ENCODE assay signal across 17 mouse cellular contexts in the genomic region with DNA sequence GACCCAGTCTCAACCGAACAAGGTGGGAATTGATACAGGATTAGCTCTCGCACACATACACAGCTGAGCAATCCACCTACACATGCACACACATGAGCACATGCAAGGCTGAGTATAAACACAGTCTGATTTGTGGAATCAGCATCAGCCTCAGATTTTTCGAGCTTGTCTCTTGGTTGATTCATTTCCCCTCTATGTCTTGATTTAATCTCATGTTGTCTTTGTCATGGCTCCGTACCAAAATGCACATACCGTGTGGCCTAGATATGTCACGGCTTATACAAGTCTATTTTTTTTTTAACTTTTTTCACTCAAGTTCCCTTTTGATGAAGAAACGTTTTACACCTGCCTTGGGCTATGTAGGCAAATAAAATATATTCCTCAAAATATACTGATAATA.
DNase-seq lines count a peak whose midpoint lies in the region; ATAC-seq and TF ChIP-seq lines count a peak whose summit lies in the region.
"Had no signal": no experiment of that assay in that cellular context is flagged by ENCODE, and none has a peak within 500 bp of the region (broad histone marks: within the 10 kb centered on the region; RNA-seq: fewer than 3 reads in every experiment).

No protein-coding gene starts in this region.

- H3K9ac ChIP-seq in forebrain, embryonic 15.5 days (replicated peaks): no peak overlapping the region
- H3K9ac ChIP-seq in forebrain, embryonic 13.5 days: no peak overlapping the region
- no peak overlapping the region for H3K9ac ChIP-seq in forebrain, postnatal 0 days
- H3K9ac ChIP-seq: embryonic facial prominence, embryonic 12.5 days had no signal

- WGBS in forebrain, embryonic 15.5 days: 75% methylated on average over 7 of the region's 7 CpGs
- 84% methylated on average over 7 of the region's 7 CpGs for WGBS in forebrain, embryonic 13.5 days
- WGBS in forebrain, postnatal 0 days: 57% methylated on average over 7 of the region's 7 CpGs
- WGBS in forebrain, embryonic 10.5 days: 94% methylated on average over 7 of the region's 7 CpGs

- H3K27me3 ChIP-seq in forebrain, embryonic 15.5 days: no peaks in the 10 kb centered on the region
- no peaks in the 10 kb centered on the region for H3K27me3 ChIP-seq in forebrain, embryonic 13.5 days
- H3K27me3 ChIP-seq in forebrain, postnatal 0 days (ENCODE audit: insufficient read depth, low read length): no peaks in the 10 kb centered on the region
- no peaks in the 10 kb centered on the region for H3K27me3 ChIP-seq in forebrain, embryonic 10.5 days (ENCODE audit: poor library complexity, severe bottlenecking)
- H3K27me3 ChIP-seq: embryonic facial prominence, embryonic 12.5 days had no signal

- H3K4me1 ChIP-seq in forebrain, embryonic 15.5 days: peaks cover 26% of the 10 kb centered on the region
- H3K4me1 ChIP-seq in forebrain, embryonic 13.5 days: peaks cover 15% of the 10 kb centered on the region
- H3K4me1 ChIP-seq in forebrain, postnatal 0 days (ENCODE audit: insufficient read depth): no peaks in the 10 kb centered on the region; the same call in 1 of the 2 replicates
- peaks cover 25% of the 10 kb centered on the region for H3K4me1 ChIP-seq in forebrain, embryonic 10.5 days

- no peak for DNase-seq in forebrain, postnatal 0 days
- DNase-seq in forebrain, embryonic 10.5 days (ENCODE audit: extremely low spot score, low spot score): no peak
- peak; percentile 55 for DNase-seq in retina, postnatal 1 day
- DNase-seq in retina, embryonic 14.5 days (ENCODE audit: low spot score): no peak
- DNase-seq in yolk sac, embryonic 10.5 days (ENCODE audit: low spot score): no peak
- DNase-seq: adrenal gland, adult 2 months; adrenal gland, postnatal 10 days; adrenal gland, postnatal 25 days; cerebellum, adult 11-12 months; cerebellum, adult 2 months; cerebellum, adult 9-10 months; cerebellum, postnatal 10 days; cerebellum, postnatal 25 days had no signal

- no peak overlapping the region for H3K4me2 ChIP-seq in forebrain, embryonic 15.5 days (replicated peaks)
- H3K4me2 ChIP-seq in forebrain, embryonic 13.5 days: no peak overlapping the region
- no peak overlapping the region for H3K4me2 ChIP-seq in forebrain, postnatal 0 days (ENCODE audit: low read depth)
- H3K4me2 ChIP-seq: embryonic facial prominence, embryonic 12.5 days had no signal

- H3K27ac ChIP-seq in forebrain, embryonic 15.5 days (replicated peaks): peak overlapping the region; percentile 51; the same call in 1 of the 2 replicates
- H3K27ac ChIP-seq in forebrain, embryonic 13.5 days: no peak overlapping the region
- H3K27ac ChIP-seq in forebrain, postnatal 0 days (ENCODE audit: low read depth, low read length): no peak overlapping the region
- no peak overlapping the region for H3K27ac ChIP-seq in forebrain, embryonic 10.5 days
- H3K27ac ChIP-seq: embryonic facial prominence, embryonic 10.5 days; embryonic facial prominence, embryonic 12.5 days had no signal

- no peak for ATAC-seq in forebrain, embryonic 15.5 days (replicated peaks)
- ATAC-seq in forebrain, embryonic 13.5 days: no peak
- ATAC-seq in forebrain, postnatal 0 days: peak; percentile 34; the same call in 1 of the 2 replicates

- no peaks in the 10 kb centered on the region for H3K9me3 ChIP-seq in forebrain, embryonic 15.5 days
- H3K9me3 ChIP-seq in forebrain, embryonic 13.5 days (replicated peaks): no peaks in the 10 kb centered on the region
- H3K9me3 ChIP-seq in forebrain, postnatal 0 days (ENCODE audit: low read length): no peaks in the 10 kb centered on the region
- no peaks in the 10 kb centered on the region for H3K9me3 ChIP-seq in forebrain, embryonic 10.5 days
- H3K9me3 ChIP-seq: embryonic facial prominence, embryonic 10.5 days; embryonic facial prominence, embryonic 12.5 days had no signal

- no peak for TF ChIP-seq CTCF in forebrain, postnatal 0 days (IDR thresholded peaks at IDR 0.05; ENCODE audit: low read depth)

- no peak overlapping the region for H3K4me3 ChIP-seq in forebrain, embryonic 15.5 days
- no peak overlapping the region for H3K4me3 ChIP-seq in forebrain, embryonic 13.5 days
- H3K4me3 ChIP-seq in forebrain, postnatal 0 days (ENCODE audit: low read depth, low read length): no peak overlapping the region
- H3K4me3 ChIP-seq in forebrain, embryonic 10.5 days: no peak overlapping the region
- H3K4me3 ChIP-seq: embryonic facial prominence, embryonic 10.5 days; embryonic facial prominence, embryonic 12.5 days had no signal

- no peaks in the 10 kb centered on the region for H3K36me3 ChIP-seq in forebrain, embryonic 15.5 days
- no peaks in the 10 kb centered on the region for H3K36me3 ChIP-seq in forebrain, embryonic 13.5 days (ENCODE audit: poor library complexity, severe bottlenecking)
- no peaks in the 10 kb centered on the region for H3K36me3 ChIP-seq in forebrain, postnatal 0 days (ENCODE audit: insufficient read depth)
- no peaks in the 10 kb centered on the region for H3K36me3 ChIP-seq in forebrain, embryonic 10.5 days (replicated peaks)
- H3K36me3 ChIP-seq: embryonic facial prominence, embryonic 10.5 days; embryonic facial prominence, embryonic 12.5 days had no signal
